Comparison of ENCODE assay signal across 18 mouse cellular contexts in the genomic region with DNA sequence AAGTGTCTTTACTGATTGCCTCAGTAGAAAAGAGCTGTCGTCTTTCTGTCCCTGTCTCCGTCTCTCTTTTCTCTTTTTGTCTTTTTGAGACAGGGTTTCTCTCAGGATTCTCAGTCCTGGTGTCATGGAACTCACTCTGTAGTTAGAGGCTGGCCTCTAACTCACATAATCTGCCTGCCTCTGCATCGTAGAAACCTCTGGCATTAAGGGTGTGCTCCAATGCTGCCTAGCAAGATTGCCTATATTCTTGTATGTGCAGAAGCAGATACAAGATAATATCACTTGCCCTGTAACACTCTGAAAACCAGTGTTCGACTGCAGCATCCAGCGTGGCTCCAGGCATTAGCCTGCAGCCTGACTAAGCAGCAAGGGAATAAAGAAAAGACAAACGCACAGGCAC.
"Had no signal": no experiment of that assay in that cellular context is flagged by ENCODE, and none has a peak within 500 bp of the region (broad histone marks: within the 10 kb centered on the region; RNA-seq: fewer than 3 reads in every experiment).

No protein-coding gene starts in this region.

- H3K9ac ChIP-seq: lung, embryonic 14.5 days; midbrain, embryonic 12.5 days; neural tube, embryonic 13.5 days; neural tube, embryonic 15.5 days had no signal

- DNase-seq: lung, adult 18-20 months; lung, embryonic 14.5 days; lung, postnatal 10 days; lung, postnatal 4 days; midbrain, embryonic 14.5 days; right cerebral cortex, adult 18-20 months; right cerebral cortex, postnatal 25 days; right cerebral cortex, postnatal 4 days; spleen, adult 18-20 months; thymus, adult 18-20 months; thymus, postnatal 25 days; thymus, postnatal 4 days had no signal

- H3K4me3 ChIP-seq: midbrain, embryonic 10.5 days; midbrain, embryonic 12.5 days; myocyte; neural tube, embryonic 13.5 days; neural tube, embryonic 15.5 days had no signal

- H3K27ac ChIP-seq: midbrain, embryonic 10.5 days; midbrain, embryonic 12.5 days; neural tube, embryonic 13.5 days; neural tube, embryonic 15.5 days had no signal

- H3K4me1 ChIP-seq: midbrain, embryonic 10.5 days; midbrain, embryonic 12.5 days; neural tube, embryonic 15.5 days had no signal

- H3K27me3 ChIP-seq: midbrain, embryonic 12.5 days; neural tube, embryonic 13.5 days; neural tube, embryonic 15.5 days had no signal

- ATAC-seq: midbrain, embryonic 16.5 days had no signal

- H3K4me2 ChIP-seq: lung, embryonic 14.5 days; midbrain, embryonic 12.5 days; neural tube, embryonic 13.5 days; neural tube, embryonic 15.5 days had no signal

- H3K9me3 ChIP-seq: midbrain, embryonic 10.5 days; midbrain, embryonic 12.5 days; neural tube, embryonic 15.5 days had no signal
